Mouse (Mus musculus) MEL (cell line): Measurements from ENCODE around the gene Vps52.

Experiments
- CTCF ChIP-seq, 3 experiments: IDR thresholded peaks in 2 of 3; conservative IDR thresholded peaks in 1 of 3; 2 replicates each; pipeline ENCODE4 v1.5.1; 2011 to 2012; ENCODE audit warnings: low read length in 3 of 3, low read depth in 2 of 3, mild to moderate bottlenecking in 2 of 3, improper control_type of control experiment in 1 of 3, inconsistent platforms in 1 of 3, mixed read lengths in 1 of 3, moderate library complexity in 1 of 3; ENCODE audit not compliant: control insufficient read depth in 1 of 3, insufficient read depth in 1 of 3, poor library complexity in 1 of 3, severe bottlenecking in 1 of 3
- ELF1 ChIP-seq: IDR thresholded peaks from 2 replicates; pipeline ENCODE4 v1.6.1; 2014; ENCODE audit warnings: low read depth, mild to moderate bottlenecking, inconsistent platforms, low read length, improper control_type of control experiment, moderate library complexity

DNA sequence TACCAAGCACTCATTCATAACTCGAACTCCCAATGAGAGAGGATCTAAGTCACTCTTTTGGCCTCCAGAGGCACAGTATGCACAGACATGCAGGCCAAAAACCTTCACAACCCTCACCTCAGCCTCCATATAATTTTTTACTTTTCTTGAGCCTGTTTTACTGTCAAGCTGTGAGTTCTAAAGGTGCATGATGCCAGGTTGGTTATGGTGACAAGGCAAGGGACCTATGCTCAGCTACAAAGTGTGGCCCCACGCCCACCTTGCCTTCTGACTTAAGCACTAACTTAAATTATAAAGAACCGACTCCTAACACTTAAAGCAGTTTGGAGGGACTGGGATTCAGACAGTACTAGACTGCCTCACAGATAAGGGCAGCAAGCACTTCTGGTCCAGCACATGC is 2.3 kb upstream of the Vps52 start:
- TF ChIP-seq ELF1: no peak
- no peak for TF ChIP-seq CTCF (IDR thresholded peaks at IDR 0.05 in 2 of 3, conservative IDR thresholded peaks at IDR 0.05 in 1 of 3; ENCODE audit: control insufficient read depth in 1 of 3, insufficient read depth in 1 of 3, low read depth in 2 of 3, low read length in 3 of 3, poor library complexity in 1 of 3, severe bottlenecking in 1 of 3)
